Mouse (Mus musculus) liver, embryonic 14.5 days (tissue): ENCODE measurements around the gene Inpp1.

ENCODE experiments used
- CTCF ChIP-seq: IDR thresholded peaks from 2 replicates; pipeline ENCODE4 v1.5.1; 2016; ENCODE audit warnings: antibody characterized with exemption, low read depth, control low read depth
- EP300 ChIP-seq: IDR thresholded peaks from 2 replicates; pipeline ENCODE4 v1.6.1; 2016; ENCODE audit warnings: antibody characterized with exemption, low read depth

- TF ChIP-seq CTCF = no peak
- no peak for TF ChIP-seq EP300
Observed at GRCm38 (mm10) chr1:52817813-52818147, 292 bp upstream of the Inpp1 start.
